Mouse (Mus musculus) embryonic facial prominence, embryonic 15.5 days (tissue): ENCODE measurements around the gene Prkcq. TPM values are rescaled to one million over a fixed set of nuclear protein-coding genes. Genes with fewer than 3 reads are reported as not detected.

Experiments
- ATAC-seq: fragments of 200-750 bp; cut with Nextera tagmentation; 2 replicates; pipeline ENCODE4 v1.8.0; 2017; ENCODE audit warnings: low read depth, moderate TSS enrichment; ENCODE audit not compliant: insufficient number of reproducible peaks, low FRiP score, low TSS enrichment
- H3K27ac ChIP-seq: fragments of 300-500 bp; sonication (generic); replicated peaks from 2 replicates; pipeline ENCODE4 v1.5.1; 2015; ENCODE audit warnings: mild to moderate bottlenecking, inconsistent platforms
- H3K27me3 ChIP-seq: fragments of 300-500 bp; sonication (generic); 2 replicates; pipeline ENCODE4 v1.6.1; 2015; ENCODE audit warnings: inconsistent platforms
- H3K36me3 ChIP-seq: fragments of 300-500 bp; sonication (generic); 2 replicates; pipeline ENCODE4 v1.6.1; 2015; ENCODE audit warnings: mild to moderate bottlenecking, inconsistent platforms
- H3K4me1 ChIP-seq: fragments of 300-500 bp; sonication (generic); 2 replicates; pipeline ENCODE4 v1.6.1; 2015; ENCODE audit warnings: inconsistent platforms
- H3K4me2 ChIP-seq: fragments of 300-500 bp; sonication (generic); replicated peaks from 2 replicates; pipeline ENCODE4 v1.6.1; 2015; ENCODE audit warnings: mild to moderate bottlenecking, inconsistent platforms
- H3K4me3 ChIP-seq: fragments of 300-500 bp; sonication (generic); replicated peaks from 2 replicates; pipeline ENCODE4 v1.5.1; 2015; ENCODE audit warnings: mild to moderate bottlenecking, inconsistent platforms
- H3K9ac ChIP-seq: fragments of 300-500 bp; sonication (generic); 2 replicates; pipeline ENCODE4 v1.6.1; 2015; ENCODE audit warnings: inconsistent platforms
- H3K9me3 ChIP-seq: fragments of 300-500 bp; sonication (generic); replicated peaks from 2 replicates; pipeline ENCODE4 v1.6.1; 2016; ENCODE audit warnings: inconsistent platforms
- WGBS: fragments of 180-500 bp; shearing (Covaris S2); methylation state at CpG from one replicate; pipeline ENCODE4 v1.1.7; 2015; 5-methylcytosine and 5-hydroxymethylcytosine counted together
- polyA plus RNA-seq: library from polyadenylated mRNA; unstranded; fragments of >200 nt; fragmentation: Nextera tagmentation; extraction: Ambion mirVana; gene quantifications from 2 replicates; pipeline ENCODE4 v1.2.1, GENCODE M21; 2015

Prkcq gene
- polyA plus RNA-seq, 1 experiment from 2014 or later, result 6.9 TPM

DNA sequence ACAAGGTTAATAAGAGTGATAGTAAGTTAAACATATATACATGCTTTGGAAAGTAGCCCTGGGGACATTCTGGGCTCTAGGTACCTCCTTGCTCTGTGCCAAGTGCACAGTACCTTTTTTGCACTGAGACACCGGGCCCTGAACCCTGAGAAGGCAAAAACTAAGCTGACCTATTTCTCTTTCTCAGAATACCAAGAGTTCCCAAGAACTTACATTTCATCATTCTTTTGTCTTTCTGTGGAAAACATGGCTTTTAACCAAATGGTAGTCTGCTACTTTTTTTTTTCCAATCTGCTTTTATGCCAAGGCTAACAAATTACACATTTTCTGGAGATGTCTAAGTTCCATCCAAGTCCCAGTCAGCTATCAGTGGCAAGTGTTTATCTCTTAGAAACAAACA lies 86.3 kb downstream of the Prkcq start:
- H3K4me3 ChIP-seq, result no peak overlapping the region
- no peak for ATAC-seq
- no peak overlapping the region for H3K9ac ChIP-seq
- no peaks in the 10 kb centered on the region for H3K27me3 ChIP-seq
- H3K36me3 ChIP-seq, result no peaks in the 10 kb centered on the region
- H3K4me2 ChIP-seq, result no peak overlapping the region
- WGBS, result 73% methylated on average over 1 of the region's 1 CpGs
- H3K27ac ChIP-seq, result no peak overlapping the region
- H3K9me3 ChIP-seq, result no peaks in the 10 kb centered on the region
- no peaks in the 10 kb centered on the region for H3K4me1 ChIP-seq

- ATAC-seq, result no peak
- Histone ChIP-seq H3K9ac (no peak overlapping the region), H3K9me3 (no peaks in the 10 kb centered on the region), H3K27me3 (no peaks in the 10 kb centered on the region), H3K4me2 (no peak overlapping the region), H3K27ac (no peak overlapping the region), H3K36me3 (no peaks in the 10 kb centered on the region), H3K4me1 (no peaks in the 10 kb centered on the region), H3K4me3 (no peak overlapping the region)
- 87% methylated on average over 5 of the region's 5 CpGs for WGBS
Measured at GRCm38 (mm10) chr2:11259361-11259760, 87.5 kb downstream of the Prkcq start.

DNA sequence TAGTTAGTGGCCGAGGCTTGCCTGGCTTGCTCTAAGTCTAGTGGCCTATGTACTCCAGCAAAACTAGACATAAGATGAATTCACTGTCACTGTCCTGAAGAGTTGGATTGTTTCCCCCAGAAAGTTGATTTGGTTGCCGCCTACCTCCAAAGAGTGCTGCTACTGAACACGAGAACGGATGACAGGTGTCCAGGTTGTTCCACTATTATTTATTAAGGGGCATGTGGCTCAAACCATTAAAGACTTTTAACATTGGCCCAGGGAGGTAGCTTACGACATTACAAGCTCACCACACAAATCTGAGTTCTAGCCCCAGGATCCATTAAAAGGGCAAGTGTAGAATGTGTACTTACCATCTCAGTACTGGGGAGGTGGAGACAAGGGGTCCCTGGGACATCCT lies 92.9 kb downstream of the Prkcq start:
- H3K4me3 ChIP-seq, result no peak overlapping the region
- no peak overlapping the region for H3K4me2 ChIP-seq
- no peak overlapping the region for H3K27ac ChIP-seq
- no peaks in the 10 kb centered on the region for H3K4me1 ChIP-seq
- WGBS, result 89% methylated on average over 5 of the region's 5 CpGs
- H3K9me3 ChIP-seq, result no peaks in the 10 kb centered on the region
- H3K9ac ChIP-seq, result no peak overlapping the region
- no peak for ATAC-seq
- no peaks in the 10 kb centered on the region for H3K27me3 ChIP-seq
- H3K36me3 ChIP-seq, result no peaks in the 10 kb centered on the region

- H3K4me1 ChIP-seq, result no peaks in the 10 kb centered on the region
- no peak overlapping the region for H3K9ac ChIP-seq
- no peak for ATAC-seq
- H3K27me3 ChIP-seq, result no peaks in the 10 kb centered on the region
- no peak overlapping the region for H3K27ac ChIP-seq
- H3K4me3 ChIP-seq, result no peak overlapping the region
- no peaks in the 10 kb centered on the region for H3K36me3 ChIP-seq
- H3K9me3 ChIP-seq, result no peaks in the 10 kb centered on the region
- H3K4me2 ChIP-seq, result no peak overlapping the region
- WGBS, result 43% methylated on average over 9 of the region's 9 CpGs
Measured at GRCm38 (mm10) chr2:11265455-11265854, 93.5 kb downstream of the Prkcq start.

GRCm38 (mm10) chr2:11266294-11266693 lies 94.4 kb downstream of the Prkcq start:
- no peaks in the 10 kb centered on the region for H3K9me3 ChIP-seq
- H3K4me2 ChIP-seq, result no peak overlapping the region
- H3K9ac ChIP-seq, result no peak overlapping the region
- H3K4me3 ChIP-seq, result no peak overlapping the region
- no peak for ATAC-seq
- no peaks in the 10 kb centered on the region for H3K4me1 ChIP-seq
- no peaks in the 10 kb centered on the region for H3K27me3 ChIP-seq
- no peak overlapping the region for H3K27ac ChIP-seq
- 67% methylated on average over 5 of the region's 5 CpGs for WGBS
- H3K36me3 ChIP-seq, result no peaks in the 10 kb centered on the region

DNA sequence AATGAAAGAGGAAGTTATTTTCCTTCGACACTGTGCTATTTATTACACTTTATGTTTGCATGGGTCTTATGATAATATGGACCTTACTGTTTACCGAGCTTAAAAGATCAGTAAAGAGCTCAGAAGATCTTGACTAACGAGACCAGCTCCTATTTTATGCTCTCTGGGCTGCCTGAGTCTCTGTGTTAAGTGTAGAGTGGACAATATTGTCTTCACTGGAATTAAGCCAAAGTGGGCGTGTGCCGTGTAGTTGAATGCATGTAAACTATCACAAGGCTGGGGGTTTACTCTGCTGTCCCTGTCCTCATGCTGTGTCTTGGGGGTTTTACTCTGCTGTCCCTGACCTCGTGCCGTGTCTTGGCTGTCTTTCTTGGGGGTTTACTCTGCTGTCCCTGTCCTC lies 107.1 kb downstream of the Prkcq start:
- H3K9ac ChIP-seq, result no peak overlapping the region
- H3K9me3 ChIP-seq, result no peaks in the 10 kb centered on the region
- no peak overlapping the region for H3K27ac ChIP-seq
- no peaks in the 10 kb centered on the region for H3K27me3 ChIP-seq
- no peak for ATAC-seq
- no peak overlapping the region for H3K4me2 ChIP-seq
- 73% methylated on average over 7 of the region's 7 CpGs for WGBS
- no peaks in the 10 kb centered on the region for H3K36me3 ChIP-seq
- no peaks in the 10 kb centered on the region for H3K4me1 ChIP-seq
- H3K4me3 ChIP-seq, result no peak overlapping the region

- Histone ChIP-seq H3K4me1 (no peaks in the 10 kb centered on the region), H3K9ac (no peak overlapping the region), H3K36me3 (no peaks in the 10 kb centered on the region), H3K27ac (no peak overlapping the region), H3K9me3 (no peaks in the 10 kb centered on the region), H3K27me3 (no peaks in the 10 kb centered on the region), H3K4me3 (no peak overlapping the region), H3K4me2 (no peak overlapping the region)
- no peak for ATAC-seq
- WGBS, result 33% methylated on average over 2 of the region's 2 CpGs
Measured at GRCm38 (mm10) chr2:11280247-11280646, 108.3 kb downstream of the Prkcq start.

DNA sequence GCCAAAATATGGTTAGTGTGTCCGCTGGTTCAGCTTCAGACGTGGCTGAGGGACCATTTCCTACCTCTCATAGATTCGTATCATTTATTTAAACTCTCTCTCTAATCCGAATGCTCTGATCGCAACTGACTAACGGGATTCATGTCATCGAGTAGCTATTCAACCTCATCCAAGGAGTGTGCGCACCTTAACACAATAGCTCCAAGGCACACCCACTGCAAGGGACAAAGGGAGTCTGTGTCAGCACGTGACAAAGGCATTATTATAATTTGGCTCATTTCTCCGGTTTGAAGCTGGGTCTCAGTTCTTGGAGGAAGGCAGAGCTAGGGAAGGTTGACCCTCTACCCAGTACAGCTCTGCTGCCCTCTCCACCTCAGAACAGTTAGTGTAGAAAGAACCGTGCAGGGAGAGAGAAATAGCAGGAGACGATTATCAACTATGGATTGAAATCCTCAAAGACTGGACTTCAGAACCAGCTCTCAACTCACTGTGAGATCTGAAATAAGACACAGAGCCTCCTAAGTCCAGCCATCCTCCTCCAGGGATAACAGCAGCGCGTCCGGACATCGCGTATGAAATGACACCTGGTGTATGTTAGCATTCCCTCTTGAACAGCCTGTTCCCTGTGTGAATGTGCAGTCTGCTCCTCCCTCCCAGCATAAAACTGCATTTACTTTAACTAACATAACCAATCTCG lies 116.1 kb downstream of the Prkcq start:
- H3K9me3 ChIP-seq, result no peaks in the 10 kb centered on the region
- H3K4me2 ChIP-seq, result peak overlapping the region; percentile 43
- no peaks in the 10 kb centered on the region for H3K27me3 ChIP-seq
- ATAC-seq, result no peak
- 0 out of 2 replicates have a peak, but pooled peaks cover 5% of the 10 kb centered on the region for H3K4me1 ChIP-seq
- H3K27ac ChIP-seq, result no peak overlapping the region
- H3K36me3 ChIP-seq, result no peaks in the 10 kb centered on the region
- WGBS, result 61% methylated on average over 18 of the region's 18 CpGs
- H3K4me3 ChIP-seq, result peak overlapping the region; percentile 3; the same call in 1 of the 2 replicates
- H3K9ac ChIP-seq, result no peak overlapping the region

GRCm38 (mm10) chr2:11288531-11288846 lies 116.6 kb downstream of the Prkcq start:
- no peaks in the 10 kb centered on the region for H3K36me3 ChIP-seq
- no peak overlapping the region for H3K9ac ChIP-seq
- peak overlapping the region; percentile 43 for H3K4me2 ChIP-seq
- 2% methylated on average over 7 of the region's 7 CpGs for WGBS
- 0 out of 2 replicates have a peak, but pooled peaks cover 5% of the 10 kb centered on the region for H3K4me1 ChIP-seq
- H3K9me3 ChIP-seq, result no peaks in the 10 kb centered on the region
- no peaks in the 10 kb centered on the region for H3K27me3 ChIP-seq
- no peak overlapping the region for H3K27ac ChIP-seq
- ATAC-seq, result no peak
- peak overlapping the region; percentile 3; the same call in 1 of the 2 replicates for H3K4me3 ChIP-seq

DNA sequence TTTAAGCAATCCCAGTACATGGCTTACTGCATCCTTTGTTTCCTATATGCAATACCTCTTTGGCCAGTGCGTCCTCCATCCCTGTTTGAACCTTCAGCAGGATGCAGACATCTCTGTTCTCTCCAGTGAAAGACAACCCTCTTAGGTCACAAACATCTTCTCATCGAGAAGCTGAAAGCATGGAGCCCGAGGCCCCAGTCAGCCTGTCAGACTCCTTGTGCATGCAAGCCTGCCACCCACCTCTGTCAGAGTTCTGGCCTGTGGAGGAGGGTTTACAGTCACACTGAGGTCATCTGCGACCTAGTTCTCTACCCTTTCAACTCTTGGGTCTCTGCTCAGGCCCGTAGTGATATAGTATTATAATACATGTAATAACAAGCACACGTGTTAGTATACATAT lies 119.0 kb downstream of the Prkcq start:
- Histone ChIP-seq H3K4me1 (0 out of 2 replicates have a peak, but pooled peaks cover 5% of the 10 kb centered on the region), H3K27ac (no peak overlapping the region), H3K9me3 (no peaks in the 10 kb centered on the region), H3K36me3 (no peaks in the 10 kb centered on the region), H3K27me3 (no peaks in the 10 kb centered on the region), H3K9ac (no peak overlapping the region), H3K4me2 (no peak overlapping the region), H3K4me3 (no peak overlapping the region)
- ATAC-seq, result no peak
- WGBS, result 79% methylated on average over 6 of the region's 6 CpGs

GRCm38 (mm10) chr2:11291570-11292405 lies 119.9 kb downstream of the Prkcq start:
- WGBS, result 53% methylated on average over 9 of the region's 9 CpGs
- Histone ChIP-seq H3K36me3 (no peaks in the 10 kb centered on the region), H3K4me3 (no peak overlapping the region), H3K4me1 (0 out of 2 replicates have a peak, but pooled peaks cover 5% of the 10 kb centered on the region), H3K9me3 (no peaks in the 10 kb centered on the region), H3K27ac (no peak overlapping the region), H3K27me3 (no peaks in the 10 kb centered on the region), H3K9ac (no peak overlapping the region), H3K4me2 (no peak overlapping the region)
- no peak for ATAC-seq
